Mouse (Mus musculus): ENCODE measurements at regions not wholly inside any gene's neighbourhood (a gene's known extent, or its start where the extent isn't known, plus 50 kb on each side); places are given as distances from the start of the nearest gene placed in this dataset.
A peak's percentile ranks its signal among the peaks of the same experiment; 100 is the strongest.

- ATAC-seq (replicated peaks; ENCODE audit: low FRiP score), result 0 out of 2 replicates have a peak, but pooled peaks have one; percentile 18
- H3K9ac ChIP-seq (ENCODE audit: low read length), result no peak overlapping the region
- no peaks in the 10 kb centered on the region for H3K36me3 ChIP-seq (ENCODE audit: control insufficient read depth, insufficient read depth, low read length)
- H3K4me2 ChIP-seq (ENCODE audit: low read depth, low read length, severe bottlenecking), result no peak overlapping the region
- H3K9me3 ChIP-seq (ENCODE audit: control insufficient read depth, low read length), result no peaks in the 10 kb centered on the region
- H3K27ac ChIP-seq (ENCODE audit: low read depth, low read length), result no peak overlapping the region
- 0 out of 2 replicates have a peak, but pooled peaks cover 2% of the 10 kb centered on the region for H3K4me1 ChIP-seq (replicated peaks; ENCODE audit: control insufficient read depth, insufficient read depth, low read length)
- no peak overlapping the region for H3K4me3 ChIP-seq (ENCODE audit: low read depth, low read length)
- H3K27me3 ChIP-seq (ENCODE audit: control insufficient read depth, insufficient read depth, low read length), result no peaks in the 10 kb centered on the region
- 83% methylated on average over 4 of the region's 4 CpGs for WGBS
- DNase-seq (ENCODE audit: low spot score), result no peak
Measured at GRCm38 (mm10) chr4:154772077-154772462, 65.2 kb upstream of the Ttc34 start.

GRCm38 (mm10) chr4:154773830-154774229 is 63.4 kb upstream of the Ttc34 start:
- H3K36me3 ChIP-seq (ENCODE audit: control insufficient read depth, insufficient read depth, low read length), result no peaks in the 10 kb centered on the region
- no peak for DNase-seq (ENCODE audit: low spot score)
- no peak overlapping the region for H3K4me3 ChIP-seq (ENCODE audit: low read depth, low read length)
- 0 out of 2 replicates have a peak, but pooled peaks cover 2% of the 10 kb centered on the region for H3K4me1 ChIP-seq (replicated peaks; ENCODE audit: control insufficient read depth, insufficient read depth, low read length)
- no peaks in the 10 kb centered on the region for H3K9me3 ChIP-seq (ENCODE audit: control insufficient read depth, low read length)
- 81% methylated on average over 3 of the region's 3 CpGs for WGBS
- H3K4me2 ChIP-seq (ENCODE audit: low read depth, low read length, severe bottlenecking), result no peak overlapping the region
- ATAC-seq (replicated peaks; ENCODE audit: low FRiP score), result no peak
- no peak overlapping the region for H3K27ac ChIP-seq (ENCODE audit: low read depth, low read length)
- H3K9ac ChIP-seq (ENCODE audit: low read length), result no peak overlapping the region
- H3K27me3 ChIP-seq (ENCODE audit: control insufficient read depth, insufficient read depth, low read length), result no peaks in the 10 kb centered on the region

GRCm38 (mm10) chr4:154774332-154774731 is 62.9 kb upstream of the Ttc34 start:
- Histone ChIP-seq H3K9ac (ENCODE audit: low read length) (no peak overlapping the region), H3K4me1 (replicated peaks; ENCODE audit: control insufficient read depth, insufficient read depth, low read length) (0 out of 2 replicates have a peak, but pooled peaks cover 2% of the 10 kb centered on the region), H3K36me3 (ENCODE audit: control insufficient read depth, insufficient read depth, low read length) (no peaks in the 10 kb centered on the region), H3K27ac (ENCODE audit: low read depth, low read length) (no peak overlapping the region), H3K4me3 (ENCODE audit: low read depth, low read length) (no peak overlapping the region), H3K27me3 (ENCODE audit: control insufficient read depth, insufficient read depth, low read length) (no peaks in the 10 kb centered on the region), H3K4me2 (ENCODE audit: low read depth, low read length, severe bottlenecking) (no peak overlapping the region), H3K9me3 (ENCODE audit: control insufficient read depth, low read length) (no peaks in the 10 kb centered on the region)
- ATAC-seq (replicated peaks; ENCODE audit: low FRiP score) (no peak), DNase-seq (ENCODE audit: low spot score) (no peak)
- WGBS, result 62% methylated on average over 2 of the region's 2 CpGs

- Histone ChIP-seq H3K4me3 (ENCODE audit: low read depth, low read length) (no peak overlapping the region), H3K4me1 (replicated peaks; ENCODE audit: control insufficient read depth, insufficient read depth, low read length) (no peaks in the 10 kb centered on the region), H3K27me3 (ENCODE audit: control insufficient read depth, insufficient read depth, low read length) (no peaks in the 10 kb centered on the region), H3K4me2 (ENCODE audit: low read depth, low read length, severe bottlenecking) (no peak overlapping the region), H3K9me3 (ENCODE audit: control insufficient read depth, low read length) (no peaks in the 10 kb centered on the region), H3K27ac (ENCODE audit: low read depth, low read length) (no peak overlapping the region), H3K36me3 (ENCODE audit: control insufficient read depth, insufficient read depth, low read length) (no peaks in the 10 kb centered on the region), H3K9ac (ENCODE audit: low read length) (no peak overlapping the region)
- 96% methylated on average over 1 of the region's 1 CpGs for WGBS
- ATAC-seq (replicated peaks; ENCODE audit: low FRiP score) (no peak), DNase-seq (ENCODE audit: low spot score) (no peak)
Measured at GRCm38 (mm10) chr4:154778818-154779217, 58.4 kb upstream of the Ttc34 start.

- ATAC-seq (replicated peaks; ENCODE audit: low FRiP score) (no peak), DNase-seq (ENCODE audit: low spot score) (peak; percentile 63)
- Histone ChIP-seq H3K9me3 (ENCODE audit: control insufficient read depth, low read length) (no peaks in the 10 kb centered on the region), H3K27me3 (ENCODE audit: control insufficient read depth, insufficient read depth, low read length) (no peaks in the 10 kb centered on the region; the same call in 1 of the 2 replicates), H3K9ac (ENCODE audit: low read length) (no peak overlapping the region), H3K4me2 (ENCODE audit: low read depth, low read length, severe bottlenecking) (no peak overlapping the region), H3K27ac (ENCODE audit: low read depth, low read length) (no peak overlapping the region), H3K4me3 (ENCODE audit: low read depth, low read length) (no peak overlapping the region), H3K36me3 (ENCODE audit: control insufficient read depth, insufficient read depth, low read length) (no peaks in the 10 kb centered on the region), H3K4me1 (replicated peaks; ENCODE audit: control insufficient read depth, insufficient read depth, low read length) (no peaks in the 10 kb centered on the region)
- WGBS, result 34% methylated on average over 11 of the region's 11 CpGs
Measured at GRCm38 (mm10) chr4:154781391-154781790, 55.9 kb upstream of the Ttc34 start.

GRCm38 (mm10) chr4:154782291-154782690 is 55.0 kb upstream of the Ttc34 start:
- Histone ChIP-seq H3K4me3 (ENCODE audit: low read depth, low read length) (no peak overlapping the region), H3K36me3 (ENCODE audit: control insufficient read depth, insufficient read depth, low read length) (no peaks in the 10 kb centered on the region), H3K9ac (ENCODE audit: low read length) (no peak overlapping the region), H3K27ac (ENCODE audit: low read depth, low read length) (no peak overlapping the region), H3K9me3 (ENCODE audit: control insufficient read depth, low read length) (no peaks in the 10 kb centered on the region), H3K4me1 (replicated peaks; ENCODE audit: control insufficient read depth, insufficient read depth, low read length) (no peaks in the 10 kb centered on the region), H3K27me3 (ENCODE audit: control insufficient read depth, insufficient read depth, low read length) (no peaks in the 10 kb centered on the region; the same call in 1 of the 2 replicates), H3K4me2 (ENCODE audit: low read depth, low read length, severe bottlenecking) (no peak overlapping the region)
- no peak for ATAC-seq (replicated peaks; ENCODE audit: low FRiP score)
- WGBS, result 91% methylated on average over 8 of the region's 8 CpGs
- no peak for DNase-seq (ENCODE audit: low spot score)

GRCm38 (mm10) chr4:154785282-154785987 is 51.8 kb upstream of the Ttc34 start:
- no peaks in the 10 kb centered on the region; the same call in 1 of the 2 replicates for H3K27me3 ChIP-seq (ENCODE audit: control insufficient read depth, insufficient read depth, low read length)
- 61% methylated on average over 8 of the region's 8 CpGs for WGBS

GRCm38 (mm10) chr4:154787190-154787589 is 50.1 kb upstream of the Ttc34 start:
- Histone ChIP-seq H3K4me3 (ENCODE audit: low read depth, low read length) (no peak overlapping the region), H3K4me2 (ENCODE audit: low read depth, low read length, severe bottlenecking) (no peak overlapping the region), H3K36me3 (ENCODE audit: control insufficient read depth, insufficient read depth, low read length) (no peaks in the 10 kb centered on the region), H3K27me3 (ENCODE audit: control insufficient read depth, insufficient read depth, low read length) (no peaks in the 10 kb centered on the region; the same call in 1 of the 2 replicates), H3K4me1 (replicated peaks; ENCODE audit: control insufficient read depth, insufficient read depth, low read length) (no peaks in the 10 kb centered on the region), H3K27ac (ENCODE audit: low read depth, low read length) (no peak overlapping the region), H3K9ac (ENCODE audit: low read length) (no peak overlapping the region), H3K9me3 (ENCODE audit: control insufficient read depth, low read length) (no peaks in the 10 kb centered on the region)
- no peak for ATAC-seq (replicated peaks; ENCODE audit: low FRiP score)
- no peak for DNase-seq (ENCODE audit: low spot score)
- 70% methylated on average over 8 of the region's 8 CpGs for WGBS

More at GRCm38 (mm10) chr4:154785282-154785987, 51.8 kb upstream of the Ttc34 start:
- H3K27ac ChIP-seq (ENCODE audit: low read depth, low read length), result no peak overlapping the region
- ATAC-seq (replicated peaks; ENCODE audit: low FRiP score), result no peak
- H3K36me3 ChIP-seq (ENCODE audit: control insufficient read depth, insufficient read depth, low read length), result no peaks in the 10 kb centered on the region
- H3K9ac ChIP-seq (ENCODE audit: low read length), result no peak overlapping the region
- H3K9me3 ChIP-seq (ENCODE audit: control insufficient read depth, low read length), result no peaks in the 10 kb centered on the region
- no peak for DNase-seq (ENCODE audit: low spot score)
- no peak overlapping the region for H3K4me3 ChIP-seq (ENCODE audit: low read depth, low read length)
- H3K4me2 ChIP-seq (ENCODE audit: low read depth, low read length, severe bottlenecking), result no peak overlapping the region
- H3K4me1 ChIP-seq (replicated peaks; ENCODE audit: control insufficient read depth, insufficient read depth, low read length), result no peaks in the 10 kb centered on the region

All from forebrain, embryonic 11.5 days (tissue).